Mouse (Mus musculus) neural tube, embryonic 15.5 days (tissue): ENCODE results near the gene Klf1. TPM values are rescaled to one million over a fixed set of nuclear protein-coding genes. Genes with fewer than 3 reads are reported as not detected.

ENCODE experiments used
- ATAC-seq: fragments of 200-750 bp; cut with Nextera tagmentation; 2 replicates; pipeline ENCODE4 v1.8.0; 2017; ENCODE audit warnings: mild to moderate bottlenecking, moderate TSS enrichment, moderate library complexity; ENCODE audit not compliant: low FRiP score
- H3K27ac ChIP-seq: fragments of 300-500 bp; sonication (generic); replicated peaks from 2 replicates; pipeline ENCODE4 v1.5.1; 2015; ENCODE audit warnings: mild to moderate bottlenecking, inconsistent platforms
- H3K27me3 ChIP-seq: fragments of 300-500 bp; sonication (generic); replicated peaks from 2 replicates; pipeline ENCODE4 v1.6.1; 2015; ENCODE audit warnings: inconsistent platforms
- H3K36me3 ChIP-seq: fragments of 300-500 bp; sonication (generic); 2 replicates; pipeline ENCODE4 v1.6.1; 2015; ENCODE audit warnings: inconsistent platforms
- H3K4me1 ChIP-seq: fragments of 300-500 bp; sonication (generic); 2 replicates; pipeline ENCODE4 v1.6.1; 2015; ENCODE audit warnings: inconsistent platforms
- H3K4me2 ChIP-seq: fragments of 300-500 bp; sonication (generic); 2 replicates; pipeline ENCODE4 v1.6.1; 2015; ENCODE audit warnings: inconsistent platforms, mild to moderate bottlenecking, moderate library complexity
- H3K4me3 ChIP-seq: fragments of 300-500 bp; sonication (generic); replicated peaks from 2 replicates; pipeline ENCODE4 v1.5.1; 2015; ENCODE audit warnings: mild to moderate bottlenecking, inconsistent platforms
- H3K9ac ChIP-seq: fragments of 300-500 bp; sonication (generic); replicated peaks from 2 replicates; pipeline ENCODE4 v1.6.1; 2015; ENCODE audit warnings: mild to moderate bottlenecking, inconsistent platforms
- H3K9me3 ChIP-seq: fragments of 300-500 bp; sonication (generic); replicated peaks from 2 replicates; pipeline ENCODE4 v1.6.1; 2016; ENCODE audit warnings: inconsistent platforms
- WGBS: fragments of 180-500 bp; shearing (Covaris S2); methylation state at CpG from one replicate; pipeline ENCODE4 v1.1.7; 2015; ENCODE audit warnings: mixed read lengths; 5-methylcytosine and 5-hydroxymethylcytosine counted together
- polyA plus RNA-seq: library from polyadenylated mRNA; unstranded; fragments of >200 nt; fragmentation: Nextera tagmentation; extraction: Ambion mirVana; gene quantifications from 2 replicates; pipeline ENCODE4 v1.2.1, GENCODE M21; 2015

Klf1 gene
- polyA plus RNA-seq: 0.49 and 1.1 TPM in 2 replicates

DNA sequence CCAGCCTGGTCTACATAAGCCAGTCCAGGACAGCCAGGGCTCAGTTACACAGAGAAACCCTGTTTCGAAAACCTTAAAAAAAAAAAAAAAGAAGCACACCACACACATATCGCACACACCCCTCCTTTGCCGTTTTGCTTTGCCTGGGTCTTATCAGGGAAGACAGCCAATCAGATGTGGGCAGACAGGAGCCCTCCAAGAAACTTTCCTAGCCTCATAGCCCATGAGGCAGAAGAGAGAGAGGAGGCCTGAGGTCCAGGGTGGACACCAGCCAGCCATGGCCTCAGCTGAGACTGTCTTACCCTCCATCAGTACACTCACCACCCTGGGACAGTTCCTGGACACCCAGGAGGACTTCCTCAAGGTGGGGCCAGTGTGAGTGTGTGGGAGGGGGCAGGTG is at the start of gene Klf1:
Klf1 (plus strand) TSS at position 177 of the 400 bp plus-strand sequence.
- WGBS: 87% methylated on average over 3 of the region's 3 CpGs
- peak within 1 kb of the TSS; percentile 56 for H3K9ac ChIP-seq
- peaks cover 18% of the 10 kb centered on the region for H3K27me3 ChIP-seq
- peaks cover 14% of the 10 kb centered on the region for H3K4me1 ChIP-seq
- H3K4me2 ChIP-seq: peak within 1 kb of the TSS; percentile 98
- H3K9me3 ChIP-seq: no peaks in the 10 kb centered on the region
- ATAC-seq: no peak
- peak within 1 kb of the TSS; percentile 54 for H3K4me3 ChIP-seq
- H3K27ac ChIP-seq: no peak within 1 kb of the TSS
- no peaks in the 10 kb centered on the region for H3K36me3 ChIP-seq

DNA sequence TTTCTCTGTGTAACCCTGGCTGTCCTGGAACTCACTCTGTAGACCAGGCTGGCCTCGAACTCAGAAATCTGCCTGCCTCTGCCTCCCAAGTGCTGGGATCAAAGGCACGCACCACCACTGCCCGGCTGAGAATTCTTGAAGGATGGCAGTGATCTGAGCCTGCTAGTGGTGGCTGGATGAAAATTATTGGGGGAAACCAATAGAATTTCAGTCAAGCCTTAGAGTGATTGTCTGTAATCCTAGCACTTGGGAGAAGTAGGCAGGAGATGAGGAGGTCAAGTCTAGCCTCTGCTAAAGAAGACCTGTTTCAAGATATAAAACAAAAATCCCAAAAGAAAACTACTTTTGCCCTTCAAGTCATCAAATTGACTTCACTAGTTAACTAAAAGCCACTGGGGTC is 45.3 kb upstream of the Klf1 start:
- peaks cover 20% of the 10 kb centered on the region for H3K36me3 ChIP-seq
- no peak overlapping the region for H3K9ac ChIP-seq
- WGBS: 98% methylated on average over 3 of the region's 3 CpGs
- H3K4me3 ChIP-seq: no peak overlapping the region; the same call in 1 of the 2 replicates
- H3K9me3 ChIP-seq: no peaks in the 10 kb centered on the region
- peak; percentile 29; the same call in 1 of the 2 replicates for ATAC-seq
- H3K27me3 ChIP-seq: no peaks in the 10 kb centered on the region
- H3K4me1 ChIP-seq: peaks cover 22% of the 10 kb centered on the region
- H3K27ac ChIP-seq: no peak overlapping the region
- peak overlapping the region; percentile 90; the same call in 1 of the 2 replicates for H3K4me2 ChIP-seq

DNA sequence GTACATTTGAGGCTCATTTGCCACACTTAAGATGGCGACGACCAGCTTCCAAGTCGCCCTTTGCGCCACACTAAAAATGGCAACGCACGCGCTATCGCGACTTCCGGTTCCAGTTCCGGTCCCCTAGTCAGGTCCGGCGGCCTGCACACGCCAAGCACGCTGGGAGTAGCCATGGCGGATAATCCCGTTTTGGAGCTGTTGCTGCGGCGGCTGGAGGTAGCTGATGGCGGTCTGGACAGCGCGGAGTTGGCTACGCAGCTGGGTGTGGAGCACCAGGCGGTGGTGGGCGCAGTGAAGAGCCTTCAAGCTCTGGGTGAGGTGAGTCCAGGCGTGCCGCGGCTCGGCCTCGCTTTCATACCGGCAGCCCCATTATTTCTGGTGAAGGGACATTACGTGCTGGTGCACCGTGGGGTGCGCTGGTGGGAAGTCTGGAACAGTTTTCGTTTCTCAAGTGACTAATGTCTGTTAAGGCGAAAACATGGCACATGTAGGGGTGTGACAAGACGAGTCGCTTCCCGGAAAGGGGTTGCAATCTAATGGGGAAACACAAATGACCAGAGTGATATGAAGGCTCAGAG is 44.8 kb upstream of the Klf1 start, which contains the start of gene Farsa:
Farsa (plus strand) TSS at position 126 of the 578 bp plus-strand sequence.
- peak within 1 kb of the TSS; percentile 90 for H3K4me2 ChIP-seq
- WGBS: under 1% methylated on average over 39 of the region's 39 CpGs
- peak; percentile 93 for ATAC-seq
- H3K9ac ChIP-seq: peak within 1 kb of the TSS; percentile 82
- peak within 1 kb of the TSS; percentile 79 for H3K4me3 ChIP-seq
- no peaks in the 10 kb centered on the region for H3K9me3 ChIP-seq
- peaks cover 24% of the 10 kb centered on the region for H3K36me3 ChIP-seq
- H3K27me3 ChIP-seq: no peaks in the 10 kb centered on the region
- peaks cover 22% of the 10 kb centered on the region for H3K4me1 ChIP-seq
- peak within 1 kb of the TSS; percentile 84 for H3K27ac ChIP-seq

DNA sequence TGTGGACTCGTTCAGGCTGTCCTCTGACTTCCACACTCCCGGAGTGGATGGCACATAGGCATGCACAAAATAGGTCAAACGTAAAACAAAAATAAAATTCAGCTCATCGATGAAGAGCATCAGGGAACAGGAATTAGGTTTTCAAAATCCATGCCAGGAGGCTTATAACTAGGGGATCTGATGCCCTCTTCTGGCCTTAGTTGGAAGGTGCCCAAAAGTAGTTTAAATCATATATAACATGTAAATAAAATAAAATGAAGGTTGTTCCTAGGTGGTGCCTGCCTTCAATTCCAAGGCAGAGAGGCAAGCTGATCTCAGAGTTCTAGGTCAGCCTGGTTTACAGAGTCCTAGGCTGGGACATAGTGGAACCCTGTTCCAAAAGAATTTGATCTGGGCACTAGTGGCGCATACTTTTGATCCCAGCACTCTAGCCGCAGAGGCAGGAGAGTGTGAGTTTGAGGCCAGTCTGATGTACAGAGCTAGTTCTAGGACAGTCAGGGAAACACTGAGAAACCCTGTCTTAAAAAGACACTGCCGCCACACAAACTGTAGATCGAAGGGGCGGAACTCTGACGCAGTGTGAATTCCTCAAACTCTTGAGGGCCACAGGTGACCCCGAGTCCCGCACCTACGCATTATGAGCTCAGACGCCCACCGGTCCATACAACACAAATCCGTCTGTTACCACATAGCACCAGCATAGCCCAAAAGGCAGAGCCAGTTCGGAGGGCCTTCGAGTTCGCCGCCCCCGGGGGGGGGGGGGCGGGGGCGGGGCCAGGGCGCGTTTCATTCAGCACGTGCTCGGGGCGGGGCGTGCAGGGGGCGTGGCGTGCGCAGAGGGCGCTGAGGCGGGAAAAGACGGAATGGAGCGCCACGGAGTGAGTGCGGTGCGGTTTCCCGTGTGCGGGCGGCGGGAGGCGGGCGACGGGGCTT is 30.1 kb upstream of the Klf1 start, which contains the start of gene Syce2:
Syce2 (plus strand) TSS at position 736 of the 933 bp plus-strand sequence.
- 16% methylated on average over 41 of the region's 46 CpGs for WGBS
- H3K9me3 ChIP-seq: no peaks in the 10 kb centered on the region
- ATAC-seq: peak; percentile 84

DNA sequence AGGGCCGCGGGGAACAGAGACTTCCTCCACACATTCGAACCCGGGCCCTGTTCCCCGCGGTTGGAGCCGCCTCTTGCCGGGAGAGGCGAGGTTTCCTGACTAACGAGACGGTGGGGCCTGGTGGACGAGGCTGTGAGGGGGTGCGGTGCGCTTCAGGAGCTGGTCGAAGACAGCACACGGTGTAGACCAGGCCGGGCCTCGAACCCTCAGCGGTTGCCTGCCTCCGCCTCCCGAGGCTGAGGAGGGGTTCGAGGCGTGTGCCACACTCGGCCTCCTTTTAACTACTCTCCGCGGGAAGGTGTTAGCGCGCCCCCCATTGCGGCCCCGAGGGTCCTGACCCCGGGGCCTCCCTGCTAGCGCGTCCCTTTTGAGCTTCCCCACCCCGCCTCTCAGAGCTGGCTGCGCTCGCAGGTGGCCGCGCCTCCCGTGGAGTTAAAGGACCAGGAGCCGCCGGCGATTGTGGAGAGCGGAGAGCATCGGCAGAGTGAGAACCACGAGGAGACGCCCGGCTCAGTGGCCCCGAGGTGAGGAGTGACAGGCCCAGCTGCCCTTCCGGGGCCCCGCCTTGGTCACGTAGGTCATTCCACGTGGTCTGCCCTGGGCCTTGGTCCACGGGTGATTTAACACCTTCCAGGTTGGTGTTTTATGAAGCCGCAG is 29.3 kb upstream of the Klf1 start:
- no peak overlapping the region for H3K27ac ChIP-seq
- WGBS: 4% methylated on average over 54 of the region's 54 CpGs
- peaks cover 16% of the 10 kb centered on the region for H3K4me1 ChIP-seq
- peak; percentile 55 for ATAC-seq
- peak overlapping the region; percentile 97 for H3K4me2 ChIP-seq
- peaks cover 7% of the 10 kb centered on the region; the same call in 1 of the 2 replicates for H3K27me3 ChIP-seq
- peak overlapping the region; percentile 49 for H3K4me3 ChIP-seq
- H3K9me3 ChIP-seq: no peaks in the 10 kb centered on the region
- H3K36me3 ChIP-seq: peaks cover 24% of the 10 kb centered on the region
- H3K9ac ChIP-seq: peak overlapping the region; percentile 47

More for the DNA sequence above, 30.1 kb upstream of the Klf1 start, which contains the start of gene Syce2:
- Histone ChIP-seq H3K4me3 (peak within 1 kb of the TSS; percentile 49), H3K27me3 (peaks cover 7% of the 10 kb centered on the region; the same call in 1 of the 2 replicates), H3K27ac (no peak within 1 kb of the TSS), H3K9ac (peak within 1 kb of the TSS; percentile 47), H3K36me3 (peaks cover 32% of the 10 kb centered on the region), H3K4me2 (peak within 1 kb of the TSS; percentile 97), H3K4me1 (peaks cover 16% of the 10 kb centered on the region)

DNA sequence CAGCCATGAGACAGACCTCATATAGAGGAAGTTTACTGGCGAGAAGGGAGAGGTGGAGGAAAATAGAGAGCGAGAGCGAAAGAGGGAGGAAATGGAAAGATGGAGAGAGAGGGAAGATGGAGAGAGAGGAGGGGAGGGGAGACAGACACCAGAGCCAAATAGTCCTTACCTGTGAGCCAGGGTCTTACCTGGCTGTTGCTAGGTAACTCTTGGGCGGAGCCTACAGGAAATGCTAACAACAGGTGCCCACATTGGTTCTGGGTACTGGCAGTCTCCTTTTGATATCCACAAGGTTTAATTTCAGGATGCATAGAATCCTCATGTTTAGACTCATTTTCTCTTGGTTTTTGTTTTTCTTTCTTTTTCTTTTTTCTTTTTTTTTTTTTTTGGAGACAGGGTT is 28.7 kb upstream of the Klf1 start:
- H3K27ac ChIP-seq: no peak overlapping the region
- ATAC-seq: no peak
- no peaks in the 10 kb centered on the region for H3K9me3 ChIP-seq
- H3K4me1 ChIP-seq: peaks cover 16% of the 10 kb centered on the region
- H3K27me3 ChIP-seq: peaks cover 7% of the 10 kb centered on the region; the same call in 1 of the 2 replicates
- H3K4me3 ChIP-seq: peak overlapping the region; percentile 49
- peak overlapping the region; percentile 97 for H3K4me2 ChIP-seq
- H3K36me3 ChIP-seq: peaks cover 18% of the 10 kb centered on the region
- 78% methylated on average over 4 of the region's 4 CpGs for WGBS
- peak overlapping the region; percentile 47; the same call in 1 of the 2 replicates for H3K9ac ChIP-seq

DNA sequence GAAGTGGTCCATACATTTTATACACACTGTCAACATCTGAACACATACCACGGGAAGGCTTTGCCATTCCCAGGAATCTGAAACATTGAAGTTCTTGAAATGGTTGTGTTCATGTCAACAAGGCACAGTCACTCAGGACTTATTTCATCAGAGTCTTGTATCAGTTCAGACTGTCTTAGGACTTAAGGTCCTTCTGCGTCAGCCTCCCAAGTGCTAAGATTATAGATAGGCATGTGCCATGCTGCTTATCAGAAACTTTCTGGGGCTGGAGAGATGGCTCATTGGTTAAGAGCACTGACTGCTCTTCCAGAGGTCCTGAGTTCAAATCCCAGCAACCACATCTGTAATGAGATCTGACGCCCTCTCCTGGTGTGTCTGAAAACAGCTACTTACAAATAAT is 27.4 kb upstream of the Klf1 start:
- 94% methylated on average over 3 of the region's 3 CpGs for WGBS
- Histone ChIP-seq H3K4me3 (no peak overlapping the region), H3K27ac (no peak overlapping the region), H3K9me3 (no peaks in the 10 kb centered on the region), H3K4me1 (peaks cover 16% of the 10 kb centered on the region), H3K27me3 (peaks cover 7% of the 10 kb centered on the region; the same call in 1 of the 2 replicates), H3K9ac (no peak overlapping the region), H3K4me2 (no peak overlapping the region), H3K36me3 (peaks cover 5% of the 10 kb centered on the region; the same call in 1 of the 2 replicates)
- no peak for ATAC-seq

DNA sequence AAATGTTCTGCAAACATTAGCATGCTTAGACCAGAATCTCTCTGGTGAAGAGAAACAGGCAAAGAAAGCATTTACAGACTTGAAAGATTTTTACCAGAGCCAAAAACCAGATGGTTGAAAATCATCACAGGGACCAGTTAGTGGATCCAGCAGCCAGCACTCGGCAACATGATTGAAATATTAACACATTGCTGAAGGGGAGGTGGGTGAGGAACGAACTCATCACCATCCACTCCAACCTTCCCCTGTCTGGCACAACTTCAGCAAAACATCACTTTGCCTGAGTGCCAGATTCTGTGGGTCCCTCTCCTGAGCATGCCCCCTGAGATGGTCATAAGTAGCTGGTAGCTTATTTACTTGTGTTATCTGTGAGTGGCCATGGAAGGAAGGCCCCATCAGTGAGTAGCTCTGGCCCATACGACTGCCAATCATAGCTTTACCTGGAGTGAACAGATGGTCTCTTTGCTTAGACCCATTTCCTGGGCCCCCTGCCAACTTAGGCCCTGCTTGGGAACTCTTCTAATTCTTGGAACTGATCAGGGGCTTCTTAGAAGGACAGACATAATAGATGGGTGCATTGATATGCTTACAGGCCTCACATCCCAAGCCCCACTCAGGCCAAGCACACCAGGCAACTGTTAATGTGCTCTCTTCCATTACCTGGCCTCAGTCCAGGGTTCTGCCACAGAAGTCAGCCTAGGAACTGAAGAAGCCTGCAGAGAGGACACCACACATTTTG is 24.3 kb upstream of the Klf1 start:
- Histone ChIP-seq H3K36me3 (no peaks in the 10 kb centered on the region), H3K4me1 (peaks cover 6% of the 10 kb centered on the region), H3K9ac (no peak overlapping the region), H3K4me2 (no peak overlapping the region), H3K27ac (no peak overlapping the region), H3K4me3 (no peak overlapping the region), H3K9me3 (no peaks in the 10 kb centered on the region), H3K27me3 (peaks cover 6% of the 10 kb centered on the region; the same call in 1 of the 2 replicates)
- 74% methylated on average over 3 of the region's 3 CpGs for WGBS
- ATAC-seq: no peak

DNA sequence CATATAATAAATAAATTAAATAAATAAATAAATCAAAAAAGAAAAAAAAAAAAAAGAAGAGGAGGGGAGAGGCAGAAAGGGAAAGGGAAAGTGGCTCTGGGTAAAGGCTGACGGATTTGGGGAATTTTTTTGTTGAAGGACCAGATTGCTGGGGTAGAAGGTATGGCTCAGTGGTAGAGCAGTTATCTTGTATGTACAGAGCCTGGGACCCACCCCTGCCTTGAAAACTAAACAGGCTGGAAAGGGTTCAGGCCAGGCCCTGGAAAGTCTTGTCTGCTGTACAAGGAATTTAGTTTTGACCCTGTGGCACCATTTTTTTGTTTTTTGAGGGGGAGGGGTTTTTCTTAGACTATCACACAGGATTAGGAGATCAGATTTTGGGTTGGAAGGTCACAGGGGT is 22.8 kb upstream of the Klf1 start:
- ATAC-seq: no peak
- Histone ChIP-seq H3K9ac (no peak overlapping the region), H3K4me2 (no peak overlapping the region), H3K4me3 (no peak overlapping the region), H3K4me1 (no peaks in the 10 kb centered on the region), H3K27me3 (no peaks in the 10 kb centered on the region), H3K36me3 (no peaks in the 10 kb centered on the region), H3K9me3 (no peaks in the 10 kb centered on the region), H3K27ac (no peak overlapping the region)
- 97% methylated on average over 1 of the region's 1 CpGs for WGBS

DNA sequence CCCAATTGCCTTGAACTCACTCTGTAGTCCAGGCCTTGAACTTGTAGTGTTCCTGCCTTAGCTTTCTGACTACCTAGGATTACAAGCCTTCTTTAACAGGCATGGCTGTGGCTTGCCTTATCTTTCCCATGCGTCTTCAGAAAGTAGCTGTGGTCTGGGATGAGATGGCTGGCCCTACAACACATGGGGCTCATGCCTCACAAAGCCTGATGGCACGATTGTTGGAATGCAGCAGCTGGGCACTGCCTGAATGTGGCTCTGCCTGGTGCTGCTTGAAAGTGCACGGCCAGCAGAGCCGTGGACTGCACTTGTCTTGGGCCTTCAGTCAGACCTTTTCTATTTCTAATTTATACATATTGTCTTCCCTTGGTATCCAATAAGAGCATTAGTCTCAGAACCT is 17.0 kb upstream of the Klf1 start:
- H3K27ac ChIP-seq: no peak overlapping the region
- peaks cover 39% of the 10 kb centered on the region for H3K36me3 ChIP-seq
- H3K9me3 ChIP-seq: no peaks in the 10 kb centered on the region
- H3K4me3 ChIP-seq: no peak overlapping the region
- no peaks in the 10 kb centered on the region for H3K4me1 ChIP-seq
- H3K4me2 ChIP-seq: no peak overlapping the region
- ATAC-seq: no peak
- H3K27me3 ChIP-seq: no peaks in the 10 kb centered on the region
- 94% methylated on average over 4 of the region's 4 CpGs for WGBS
- H3K9ac ChIP-seq: no peak overlapping the region

DNA sequence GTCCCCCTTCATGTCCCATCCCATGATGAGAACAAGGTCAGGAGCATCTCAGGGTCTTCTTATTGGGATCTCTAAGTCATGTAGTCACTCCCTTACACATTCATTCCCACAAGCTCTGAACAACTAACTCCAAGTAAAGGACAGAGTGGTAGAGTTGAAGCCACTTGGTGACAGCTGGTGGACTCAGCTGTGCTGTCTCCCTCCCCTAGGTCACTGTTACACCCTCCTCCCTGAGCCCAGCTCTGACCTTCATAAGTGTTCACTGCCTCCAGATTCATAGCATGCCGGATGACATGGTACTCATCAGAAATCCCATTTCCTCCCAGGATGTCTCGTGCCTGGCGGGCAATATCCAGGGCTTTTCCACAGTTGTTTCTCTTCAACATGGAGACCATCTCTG is 13.4 kb upstream of the Klf1 start:
- no peak for ATAC-seq
- peaks cover 48% of the 10 kb centered on the region for H3K36me3 ChIP-seq
- peaks cover 13% of the 10 kb centered on the region for H3K4me1 ChIP-seq
- H3K4me3 ChIP-seq: no peak overlapping the region
- H3K9ac ChIP-seq: no peak overlapping the region
- H3K27me3 ChIP-seq: no peaks in the 10 kb centered on the region
- no peaks in the 10 kb centered on the region for H3K9me3 ChIP-seq
- 96% methylated on average over 3 of the region's 3 CpGs for WGBS
- no peak overlapping the region for H3K27ac ChIP-seq
- no peak overlapping the region for H3K4me2 ChIP-seq
